Mouse (Mus musculus) small intestine, adult 2 months (tissue): Measurements from ENCODE around the gene Mecom.

ENCODE experiments used
- CTCF ChIP-seq: fragments of 200-500 bp; IDR thresholded peaks from 2 replicates; pipeline ENCODE4 v1.5.1; 2012; ENCODE audit warnings: low read depth, mild to moderate bottlenecking, control low read depth, inconsistent platforms, low read length, moderate library complexity, mixed read lengths; ENCODE audit not compliant: insufficient replicate concordance, insufficient read length; ENCODE audit errors: extremely low read depth
- POLR2A ChIP-seq: fragments of 200-500 bp; IDR thresholded peaks from 2 replicates; pipeline ENCODE4 v1.6.1; 2012; ENCODE audit warnings: low read depth, mild to moderate bottlenecking, control low read depth, inconsistent platforms, low read length, moderate library complexity

DNA sequence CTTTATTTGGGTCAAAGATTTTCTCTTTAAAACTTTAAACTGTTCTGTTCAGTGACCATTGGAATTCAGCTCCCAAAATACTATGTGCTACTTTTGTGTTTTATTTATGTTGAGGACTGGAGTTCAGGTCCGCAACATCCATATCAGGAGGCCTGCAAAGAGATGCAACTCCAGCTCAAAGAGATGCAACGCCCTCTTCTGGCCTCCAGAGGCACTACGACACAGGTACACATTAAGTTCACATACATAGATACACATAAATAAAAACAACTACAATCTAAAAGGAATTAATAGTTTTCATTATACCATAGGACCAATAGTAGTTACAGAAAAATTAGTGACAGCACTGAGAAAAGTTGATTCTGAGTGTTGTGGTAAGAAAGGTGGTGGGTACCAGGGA, 278.6 kb downstream of the Mecom start:
- TF ChIP-seq CTCF = no peak
- TF ChIP-seq POLR2A = no peak
